Mouse (Mus musculus): ENCODE data around the gene Mcu. TPM values are rescaled to one million over a fixed set of nuclear protein-coding genes. Genes with fewer than 3 reads are reported as not detected.

Gene Mcu
- polyA plus RNA-seq, 1 experiment from 2014 or later: 10.6 TPM

DNA sequence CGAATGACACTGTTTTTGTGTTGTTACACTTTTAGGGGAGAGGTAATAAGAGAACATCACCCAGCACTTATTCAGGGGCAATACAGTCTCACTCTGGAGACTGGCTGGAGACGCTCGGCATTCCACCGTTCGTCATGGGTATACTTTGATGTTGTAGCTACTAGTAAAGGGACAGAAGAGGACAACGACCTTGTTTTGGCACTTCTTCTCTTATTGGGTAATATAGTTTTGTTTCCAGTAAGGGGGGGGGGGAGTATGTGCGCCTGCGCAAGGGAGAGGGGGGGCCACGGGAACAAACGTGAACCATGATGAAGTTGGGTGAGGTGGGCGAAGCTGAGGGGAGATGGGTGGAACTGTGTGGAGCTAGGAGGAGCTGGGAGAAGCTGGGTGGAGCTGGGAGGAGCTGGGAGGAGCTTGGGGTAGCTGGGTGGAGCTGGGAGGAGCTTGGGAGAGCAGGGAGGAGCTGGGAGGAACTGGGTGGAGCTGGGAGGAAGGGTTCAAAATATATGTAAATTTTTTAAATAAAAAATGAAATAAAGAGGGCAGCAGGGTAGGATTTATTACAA lies 67.6 kb downstream of the Mcu start:
- WGBS (ENCODE audit: insufficient replicate concordance): 79% methylated on average over 11 of the region's 11 CpGs
- DNase-seq (peak; percentile 23), ATAC-seq (ENCODE audit: low read depth) (peak; percentile 65; the same call in 1 of the 2 replicates)
- Histone ChIP-seq H3K4me3 (replicated peaks) (no peak overlapping the region), H3K36me3 (no peaks in the 10 kb centered on the region), H3K9me3 (replicated peaks) (no peaks in the 10 kb centered on the region), H3K4me2 (no peak overlapping the region), H3K4me1 (replicated peaks) (peaks cover 5% of the 10 kb centered on the region), H3K27me3 (no peaks in the 10 kb centered on the region), H3K9ac (no peak overlapping the region), H3K27ac (no peak overlapping the region)

DNA sequence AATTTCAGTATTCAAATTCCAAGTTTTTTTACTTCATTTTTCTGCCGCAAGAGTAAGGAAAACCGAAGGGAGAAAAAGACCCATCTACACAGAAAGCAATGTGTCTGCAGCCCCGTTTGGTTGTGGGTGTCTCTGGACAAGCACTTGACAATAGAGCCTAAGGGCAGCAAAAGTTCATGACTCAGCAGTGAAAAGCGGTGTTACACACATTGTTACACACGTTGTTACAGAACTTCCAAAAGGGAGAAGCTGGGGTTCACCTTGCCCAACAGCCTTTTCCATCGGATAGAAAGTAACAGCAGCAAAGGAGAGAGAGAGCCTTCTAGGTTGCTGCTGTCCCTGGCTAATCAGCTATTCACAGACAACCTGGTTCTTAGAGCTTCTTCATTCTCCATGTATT lies 68.3 kb downstream of the Mcu start:
- DNase-seq: no peak
- WGBS (ENCODE audit: insufficient replicate concordance): 69% methylated on average over 6 of the region's 6 CpGs

DNA sequence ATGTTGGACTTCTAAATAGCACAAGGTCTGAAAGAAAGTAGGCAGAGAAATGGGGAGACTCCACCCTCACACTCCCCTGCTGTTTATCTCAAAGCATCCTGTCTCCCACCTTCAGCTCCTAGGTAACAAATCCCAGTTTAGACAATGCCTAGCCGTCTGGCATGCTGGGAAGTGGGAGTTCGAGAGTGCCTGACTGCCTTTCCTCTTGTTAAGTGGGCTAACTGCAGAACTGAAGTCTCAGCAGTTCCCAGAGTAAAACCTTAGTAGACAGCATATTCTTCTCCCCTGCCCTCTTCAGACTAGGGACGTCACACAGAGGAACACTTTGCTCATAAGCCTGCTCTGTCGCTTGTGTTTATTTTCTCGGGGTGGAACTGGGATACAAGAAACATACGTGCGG lies 69.1 kb downstream of the Mcu start:
- no peak for ATAC-seq (ENCODE audit: low read depth)
- Histone ChIP-seq H3K27me3 (no peaks in the 10 kb centered on the region), H3K9me3 (replicated peaks) (no peaks in the 10 kb centered on the region), H3K4me2 (no peak overlapping the region), H3K27ac (no peak overlapping the region), H3K4me1 (replicated peaks) (peaks cover 5% of the 10 kb centered on the region), H3K36me3 (no peaks in the 10 kb centered on the region), H3K9ac (no peak overlapping the region), H3K4me3 (replicated peaks) (no peak overlapping the region)
- DNase-seq: no peak
- WGBS (ENCODE audit: insufficient replicate concordance): 74% methylated on average over 7 of the region's 7 CpGs

More for the DNA sequence above, 68.3 kb downstream of the Mcu start:
- Histone ChIP-seq H3K4me1 (replicated peaks) (peaks cover 5% of the 10 kb centered on the region), H3K36me3 (no peaks in the 10 kb centered on the region), H3K9ac (no peak overlapping the region), H3K27ac (no peak overlapping the region), H3K9me3 (replicated peaks) (no peaks in the 10 kb centered on the region), H3K4me3 (replicated peaks) (no peak overlapping the region), H3K4me2 (no peak overlapping the region), H3K27me3 (no peaks in the 10 kb centered on the region)
- ATAC-seq (ENCODE audit: low read depth): no peak

DNA sequence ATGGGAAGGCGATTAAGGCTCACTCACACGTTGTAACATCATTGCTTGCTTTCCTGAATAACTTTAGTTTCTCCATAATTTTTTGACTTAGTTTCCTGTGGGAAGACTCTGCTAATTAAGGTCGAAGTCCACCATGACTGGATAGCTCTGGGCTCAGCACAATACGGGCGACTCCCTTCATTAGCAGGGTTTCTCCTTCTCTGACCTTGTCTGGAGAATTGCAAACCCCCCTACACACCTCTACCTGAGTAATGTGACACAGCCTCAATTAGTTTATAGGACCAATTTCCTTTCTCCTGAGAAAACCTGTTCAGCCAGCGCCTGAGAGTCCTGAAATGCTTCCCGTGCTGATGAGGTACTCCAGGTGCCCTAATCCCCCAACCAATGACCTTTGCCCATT lies 71.3 kb downstream of the Mcu start:
- no peak overlapping the region for H3K4me2 ChIP-seq
- H3K4me3 ChIP-seq (replicated peaks): no peak overlapping the region
- H3K9me3 ChIP-seq (replicated peaks): no peaks in the 10 kb centered on the region
- DNase-seq: no peak
- H3K27me3 ChIP-seq: 0 out of 2 replicates have a peak, but pooled peaks cover 2% of the 10 kb centered on the region
- ATAC-seq (ENCODE audit: low read depth): no peak
- WGBS (ENCODE audit: insufficient replicate concordance): 79% methylated on average over 7 of the region's 7 CpGs
- no peak overlapping the region for H3K27ac ChIP-seq
- no peaks in the 10 kb centered on the region for H3K36me3 ChIP-seq
- H3K4me1 ChIP-seq (replicated peaks): peaks cover 10% of the 10 kb centered on the region
- no peak overlapping the region for H3K9ac ChIP-seq

GRCm38 (mm10) chr10:59543351-59543750 lies 73.1 kb downstream of the Mcu start:
- Histone ChIP-seq H3K4me1 (replicated peaks) (peaks cover 21% of the 10 kb centered on the region), H3K36me3 (no peaks in the 10 kb centered on the region), H3K27ac (no peak overlapping the region), H3K9ac (no peak overlapping the region), H3K4me3 (replicated peaks) (no peak overlapping the region), H3K4me2 (no peak overlapping the region), H3K9me3 (replicated peaks) (no peaks in the 10 kb centered on the region), H3K27me3 (0 out of 2 replicates have a peak, but pooled peaks cover 6% of the 10 kb centered on the region)
- no peak for DNase-seq
- WGBS (ENCODE audit: insufficient replicate concordance): 63% methylated on average over 9 of the region's 9 CpGs
- ATAC-seq (ENCODE audit: low read depth): no peak

DNA sequence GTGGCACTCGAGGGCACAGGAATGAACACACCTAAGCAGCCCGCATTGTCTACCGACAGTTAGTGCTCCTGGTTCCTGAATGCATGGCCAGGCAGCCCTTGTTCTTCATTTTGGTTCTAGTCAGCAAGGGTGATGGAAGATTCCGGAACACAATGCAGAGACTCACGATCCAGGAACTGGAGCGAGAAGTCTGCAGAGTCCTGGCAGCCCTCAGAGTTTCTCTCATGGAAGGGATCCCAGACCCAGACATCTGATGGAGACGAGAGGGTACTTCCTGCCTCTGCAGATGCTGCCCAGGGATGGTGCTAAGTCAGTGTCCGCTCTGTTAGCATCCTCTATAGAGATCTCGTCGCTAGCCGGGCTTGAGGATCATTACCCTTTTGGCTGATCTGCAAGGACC lies 75.0 kb downstream of the Mcu start:
- peaks cover 21% of the 10 kb centered on the region for H3K4me1 ChIP-seq (replicated peaks)
- no peaks in the 10 kb centered on the region for H3K9me3 ChIP-seq (replicated peaks)
- no peak for ATAC-seq (ENCODE audit: low read depth)
- no peak overlapping the region for H3K4me2 ChIP-seq
- 83% methylated on average over 11 of the region's 11 CpGs for WGBS (ENCODE audit: insufficient replicate concordance)
- no peak for DNase-seq
- H3K36me3 ChIP-seq: no peaks in the 10 kb centered on the region
- H3K27ac ChIP-seq: no peak overlapping the region
- 0 out of 2 replicates have a peak, but pooled peaks cover 6% of the 10 kb centered on the region for H3K27me3 ChIP-seq
- no peak overlapping the region for H3K4me3 ChIP-seq (replicated peaks)
- H3K9ac ChIP-seq: no peak overlapping the region

- H3K4me2 ChIP-seq: no peak overlapping the region
- H3K36me3 ChIP-seq: no peaks in the 10 kb centered on the region
- ATAC-seq (ENCODE audit: low read depth): no peak
- 62% methylated on average over 3 of the region's 3 CpGs for WGBS (ENCODE audit: insufficient replicate concordance)
- peaks cover 21% of the 10 kb centered on the region for H3K4me1 ChIP-seq (replicated peaks)
- H3K4me3 ChIP-seq (replicated peaks): no peak overlapping the region
- no peak overlapping the region for H3K9ac ChIP-seq
- no peaks in the 10 kb centered on the region for H3K9me3 ChIP-seq (replicated peaks)
- H3K27me3 ChIP-seq: 0 out of 2 replicates have a peak, but pooled peaks cover 6% of the 10 kb centered on the region
- H3K27ac ChIP-seq: 0 out of 2 replicates have a peak overlapping the region, but pooled peaks have one; percentile 32
- DNase-seq: no peak
These were observed 75.9 kb downstream of the Mcu start for GRCm38 (mm10) chr10:59540596-59540995.

DNA sequence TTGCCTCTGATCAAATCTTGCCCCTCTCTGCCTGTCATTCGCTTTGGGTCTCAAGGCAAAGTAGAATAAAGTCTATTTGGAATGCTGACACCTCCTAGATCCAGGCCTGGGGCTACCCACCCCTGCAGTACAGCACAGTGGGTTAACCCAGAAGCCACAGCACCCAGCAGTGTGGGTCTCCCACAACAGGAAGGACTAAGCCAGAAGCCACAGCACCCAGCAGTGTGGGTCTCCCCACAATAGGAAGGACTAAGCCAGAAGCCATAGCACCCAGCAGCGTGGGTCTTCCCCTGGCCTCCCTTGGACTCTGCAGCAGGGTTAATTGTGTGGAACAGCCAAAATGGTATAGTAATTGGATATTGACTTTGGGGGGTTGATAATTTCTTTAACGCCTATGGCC lies 76.4 kb downstream of the Mcu start:
- Histone ChIP-seq H3K4me2 (peak overlapping the region; percentile 53; the same call in 1 of the 2 replicates), H3K9me3 (replicated peaks) (no peaks in the 10 kb centered on the region), H3K4me3 (replicated peaks) (no peak overlapping the region), H3K36me3 (no peaks in the 10 kb centered on the region), H3K9ac (no peak overlapping the region), H3K27me3 (0 out of 2 replicates have a peak, but pooled peaks cover 6% of the 10 kb centered on the region), H3K4me1 (replicated peaks) (peaks cover 21% of the 10 kb centered on the region), H3K27ac (no peak overlapping the region)
- DNase-seq (no peak), ATAC-seq (ENCODE audit: low read depth) (no peak)
- WGBS (ENCODE audit: insufficient replicate concordance): 55% methylated on average over 3 of the region's 3 CpGs

DNA sequence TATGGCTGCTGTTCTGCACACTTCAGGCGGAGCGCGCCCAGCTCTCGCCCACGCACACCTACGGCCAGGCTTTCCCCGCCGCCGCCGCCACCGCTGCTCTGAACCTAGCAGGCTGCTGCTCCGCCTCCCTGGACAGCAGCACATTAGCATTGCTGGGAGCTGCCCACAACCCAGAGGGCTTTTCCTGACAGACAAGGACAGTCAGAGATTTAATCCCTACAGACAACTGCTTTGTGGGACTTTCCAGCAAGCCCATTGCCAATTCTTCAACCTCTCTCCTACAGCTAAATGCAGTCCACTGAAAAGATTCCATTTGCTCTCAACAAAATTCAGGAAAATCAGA lies 77.0 kb downstream of the Mcu start:
- 3% methylated on average over 12 of the region's 12 CpGs for WGBS (ENCODE audit: insufficient replicate concordance)
- Histone ChIP-seq H3K9me3 (replicated peaks) (no peaks in the 10 kb centered on the region), H3K4me2 (peak overlapping the region; percentile 53), H3K9ac (no peak overlapping the region), H3K4me1 (replicated peaks) (peaks cover 21% of the 10 kb centered on the region), H3K27ac (no peak overlapping the region), H3K36me3 (no peaks in the 10 kb centered on the region), H3K4me3 (replicated peaks) (peak overlapping the region; percentile 33), H3K27me3 (0 out of 2 replicates have a peak, but pooled peaks cover 6% of the 10 kb centered on the region)
- ATAC-seq (ENCODE audit: low read depth) (peak; percentile 73), DNase-seq (no peak)

DNA sequence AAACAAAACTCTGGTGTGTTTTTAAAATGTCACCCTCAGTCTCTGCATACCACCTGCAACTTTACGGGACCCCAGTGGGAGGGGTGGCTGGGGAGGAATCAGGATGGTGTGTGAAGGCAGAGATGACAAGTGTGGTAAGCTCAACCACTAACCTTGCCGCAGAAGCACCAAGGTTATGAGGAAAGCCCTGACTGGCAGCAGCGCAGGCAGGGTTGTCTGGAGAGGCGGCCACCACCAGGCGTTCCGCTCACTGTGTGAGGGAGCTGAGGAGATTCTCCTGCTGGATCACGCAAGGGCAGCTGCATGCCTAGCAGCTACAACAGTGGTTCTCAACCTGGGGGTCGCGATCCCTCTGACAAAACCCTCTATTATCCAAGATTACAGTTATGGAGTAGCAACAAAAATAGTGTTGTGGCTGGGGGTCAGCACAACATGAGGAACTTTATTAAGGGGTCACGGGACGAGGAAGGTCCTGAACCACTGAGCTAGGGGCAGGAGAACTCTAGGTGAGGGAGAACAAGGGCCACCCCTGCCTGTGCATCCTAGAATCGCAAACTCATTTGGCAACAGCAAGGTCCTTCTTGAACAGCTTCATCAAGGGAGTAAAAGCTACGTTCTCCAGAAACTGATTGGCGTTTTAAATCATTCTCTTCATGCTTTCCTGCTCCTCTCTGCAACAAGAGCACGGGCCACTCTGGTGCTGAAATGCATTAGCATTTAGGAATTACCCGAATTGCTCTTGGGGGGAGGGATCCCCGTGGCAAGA lies 77.5 kb downstream of the Mcu start:
- no peak for DNase-seq
- H3K4me2 ChIP-seq: peak overlapping the region; percentile 53
- peaks cover 21% of the 10 kb centered on the region for H3K4me1 ChIP-seq (replicated peaks)
- 0 out of 2 replicates have a peak, but pooled peaks cover 6% of the 10 kb centered on the region for H3K27me3 ChIP-seq
- H3K4me3 ChIP-seq (replicated peaks): peak overlapping the region; percentile 33
- ATAC-seq (ENCODE audit: low read depth): no peak
- no peaks in the 10 kb centered on the region for H3K36me3 ChIP-seq
- H3K27ac ChIP-seq: no peak overlapping the region
- 27% methylated on average over 17 of the region's 17 CpGs for WGBS (ENCODE audit: insufficient replicate concordance)
- H3K9ac ChIP-seq: no peak overlapping the region
- no peaks in the 10 kb centered on the region for H3K9me3 ChIP-seq (replicated peaks)

DNA sequence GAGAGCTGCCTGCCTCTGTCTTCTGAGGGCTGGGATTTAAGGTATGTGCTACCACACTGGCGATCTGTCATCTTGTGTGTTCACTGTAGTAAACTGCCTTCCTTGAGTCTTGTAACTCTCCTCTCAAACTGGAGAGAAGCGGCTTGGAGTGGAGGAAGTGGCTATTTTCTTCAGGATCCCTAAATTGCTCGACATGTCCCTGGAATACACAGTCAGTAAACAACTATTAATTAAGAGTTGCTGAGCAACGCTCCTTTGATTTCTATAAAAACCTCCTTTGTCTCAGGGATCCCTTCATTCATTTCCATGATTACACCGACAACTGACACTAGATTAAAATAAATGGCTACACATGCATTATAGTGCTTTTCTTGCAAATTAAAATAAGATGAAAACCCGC lies 78.4 kb downstream of the Mcu start:
- Histone ChIP-seq H3K36me3 (no peaks in the 10 kb centered on the region), H3K4me2 (no peak overlapping the region), H3K27me3 (0 out of 2 replicates have a peak, but pooled peaks cover 6% of the 10 kb centered on the region), H3K4me1 (replicated peaks) (peaks cover 21% of the 10 kb centered on the region), H3K4me3 (replicated peaks) (no peak overlapping the region), H3K9me3 (replicated peaks) (no peaks in the 10 kb centered on the region), H3K9ac (no peak overlapping the region), H3K27ac (no peak overlapping the region)
- ATAC-seq (ENCODE audit: low read depth) (no peak), DNase-seq (no peak)
- 69% methylated on average over 6 of the region's 6 CpGs for WGBS (ENCODE audit: insufficient replicate concordance)
